Mouse (Mus musculus): ENCODE measurements at regions not wholly inside any gene's neighbourhood (a gene's known extent, or its start where the extent isn't known, plus 50 kb on each side); places are given as distances from the start of the nearest gene placed in this dataset.

DNA sequence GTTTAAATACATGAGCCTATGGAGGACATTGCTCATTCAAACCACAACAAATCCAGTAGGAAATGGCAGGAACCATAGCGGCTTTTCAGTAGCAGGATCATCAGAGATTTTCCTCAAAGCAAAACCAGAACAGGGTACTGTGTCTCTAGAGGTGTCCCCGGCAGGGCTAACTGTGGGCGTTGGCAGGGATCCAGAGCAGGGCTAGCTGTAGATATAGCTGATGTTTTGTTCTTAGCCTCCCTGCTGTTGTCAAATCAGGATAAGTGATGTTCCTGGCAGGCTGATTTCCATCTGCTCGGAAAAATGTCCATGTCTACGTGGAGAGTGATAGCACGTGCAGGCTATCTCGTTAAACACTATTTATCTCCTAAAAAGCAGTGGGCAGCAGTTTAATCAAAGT, 297.6 kb downstream of the Abcc12 start:
- no peak for TF ChIP-seq CTCF (IDR thresholded peaks at IDR 0.05; ENCODE audit: borderline replicate concordance, control insufficient read depth, extremely low read depth, insufficient read depth, low read length, poor library complexity)
- TF ChIP-seq POLR2A (IDR thresholded peaks at IDR 0.05; ENCODE audit: control insufficient read depth, extremely low read depth, insufficient read depth, low read length, poor library complexity): no peak

Data from thymus, adult 2 months (tissue).